Mouse (Mus musculus) naive thymus-derived CD4-positive, alpha-beta T cell, adult 2 months (primary cell): Measurements from ENCODE around the gene Mrpl49.

ENCODE experiments used
- DNase-seq: peaks from one replicate; pipeline ENCODE4 v3.0.0-alpha.2; 2011; ENCODE audit warnings: low read depth

Mrpl49 gene

GRCm38 (mm10) chr19:6057313-6058096 is at the start of gene Mrpl49, which contains the start of gene Fau:
Gene Mrpl49, minus strand, starts transcription at chr19:6057785.
Gene Fau, plus strand, starts transcription at chr19:6057844.
- peak; percentile 99 for DNase-seq

GRCm38 (mm10) chr19:6105586-6105985 is 48.0 kb upstream of the Mrpl49 start, which contains the start of gene Naaladl1:
Gene Naaladl1, plus strand, starts transcription at chr19:6105782.
- DNase-seq = no peak

GRCm38 (mm10) chr19:6104476-6104875 is 46.9 kb upstream of the Mrpl49 start:
- DNase-seq = no peak

DNA sequence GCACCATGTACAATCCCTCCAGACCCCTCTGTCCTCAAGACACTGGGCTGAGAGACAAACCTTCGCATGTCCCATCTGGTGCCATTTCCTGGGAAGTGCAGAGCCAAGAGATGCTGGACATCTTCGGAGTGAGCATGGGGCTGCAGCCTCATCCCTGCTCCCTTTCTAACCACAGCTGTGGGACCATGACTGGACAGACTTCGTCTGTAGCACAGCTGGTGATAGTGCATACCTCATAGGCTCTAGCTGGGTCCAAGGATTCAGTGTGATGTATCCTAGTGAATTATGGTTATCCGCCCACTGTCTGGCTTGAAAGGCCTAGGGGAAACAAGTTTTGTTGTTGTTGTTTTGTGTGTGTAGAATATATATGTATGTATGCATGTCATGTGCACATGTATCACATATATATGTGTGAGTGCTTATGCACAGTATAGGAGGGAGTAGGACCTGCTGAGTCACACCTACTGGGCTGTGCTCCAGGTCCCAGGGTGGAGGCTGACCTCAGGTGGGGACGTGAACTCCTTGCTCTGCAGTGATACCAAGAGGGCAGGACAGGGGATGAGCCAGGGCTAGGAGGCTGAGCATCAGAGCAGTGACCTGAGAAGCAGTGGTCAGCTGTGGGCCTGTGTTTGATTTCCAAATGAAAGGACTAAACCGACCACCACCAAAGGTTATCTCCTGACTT is 44.7 kb upstream of the Mrpl49 start:
- DNase-seq = no peak

DNA sequence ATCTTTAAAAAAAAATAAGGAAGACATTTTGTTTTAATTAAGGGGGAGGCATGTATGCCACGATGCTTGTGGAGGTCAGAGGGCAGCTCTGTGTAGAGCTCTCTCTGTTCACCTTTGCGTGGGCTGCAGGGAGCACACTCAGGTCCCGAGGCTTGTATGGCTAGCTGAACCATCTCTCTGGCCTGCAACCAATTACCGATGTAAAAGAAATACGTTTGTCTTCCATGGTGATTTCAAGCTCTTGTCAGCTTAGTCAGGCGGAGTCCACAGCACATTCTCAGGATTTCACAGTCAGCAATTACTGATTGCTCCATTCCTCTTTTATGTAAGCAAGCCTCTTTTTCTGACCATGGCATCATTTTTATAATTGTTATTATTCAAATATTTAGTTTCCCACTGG is 43.6 kb upstream of the Mrpl49 start:
- DNase-seq = no peak

GRCm38 (mm10) chr19:6097847-6098246 is 40.3 kb upstream of the Mrpl49 start:
- DNase-seq = no peak

DNA sequence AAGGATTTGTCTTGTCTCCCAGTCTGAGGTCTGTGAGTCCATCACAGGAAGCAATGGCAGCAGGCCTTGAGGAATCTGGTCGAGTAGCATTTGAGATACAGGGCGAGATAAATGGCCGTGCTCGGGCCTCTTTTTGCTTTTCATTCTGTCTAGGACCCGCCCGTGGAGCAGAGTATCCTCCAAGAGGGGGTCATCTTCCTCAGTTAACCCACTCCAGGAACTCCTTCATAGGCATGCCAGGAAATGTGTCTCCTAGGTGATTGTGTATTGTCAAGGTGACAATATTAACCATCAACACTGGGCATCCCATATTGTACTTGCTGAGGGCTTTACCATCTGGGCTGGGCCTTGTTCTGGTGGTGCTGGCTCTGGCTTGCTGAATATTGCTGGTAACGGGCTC is 36.5 kb upstream of the Mrpl49 start, which contains the start of gene AC131692.1:
Gene AC131692.1 (plus strand): TSS at position 301 of the 400 bp plus-strand sequence.
- no peak for DNase-seq

DNA sequence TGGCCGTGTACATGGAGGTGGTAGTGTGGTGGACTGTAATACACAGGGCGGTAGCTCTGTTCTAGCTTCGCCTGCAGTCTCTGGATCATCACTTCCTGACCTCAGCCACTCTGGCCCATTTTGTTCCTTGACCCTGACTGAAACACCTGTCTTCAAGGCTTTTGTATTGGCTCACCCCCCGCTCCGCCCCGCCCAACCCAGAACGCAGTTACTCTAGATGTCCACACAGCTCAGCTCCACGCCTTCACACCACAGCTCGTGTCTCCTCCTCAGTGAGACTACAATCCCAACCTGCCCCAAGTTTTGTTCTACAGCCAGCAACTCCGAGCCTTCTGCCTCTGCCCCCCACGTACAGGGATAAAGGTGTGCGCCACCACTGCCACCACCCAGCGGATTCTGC is 31.3 kb upstream of the Mrpl49 start:
- DNase-seq = no peak

DNA sequence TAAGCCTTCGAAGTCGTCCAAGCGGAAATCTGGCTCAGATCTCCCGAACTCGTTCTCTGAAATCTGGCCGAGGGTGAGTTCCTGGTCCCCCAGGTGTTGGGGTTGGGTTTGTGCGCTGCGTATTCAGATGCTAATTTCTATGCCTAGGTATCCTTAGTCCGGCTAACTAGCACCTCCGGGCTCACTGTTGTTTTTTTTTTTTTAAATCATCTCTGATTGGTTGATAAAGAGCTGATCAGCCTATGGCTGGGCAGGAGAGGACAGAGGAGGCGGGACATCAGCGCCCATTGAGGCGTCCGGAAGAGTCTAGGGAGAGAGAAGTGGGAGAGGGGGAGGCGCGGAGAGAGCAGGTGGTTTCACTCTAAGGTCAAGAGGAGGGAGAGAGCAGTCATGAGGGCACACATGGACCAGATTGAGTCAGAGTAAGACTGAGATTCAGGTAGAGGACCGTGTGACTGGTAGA is 27.9 kb upstream of the Mrpl49 start:
- DNase-seq = peak; percentile 84

- DNase-seq = peak; percentile 98
Measured at GRCm38 (mm10) chr19:6084478-6085248, 27.1 kb upstream of the Mrpl49 start, which contains the start of the genes Zfpl1 and Cdca5. Gene Zfpl1, minus strand, starts transcription at chr19:6084956. Gene Cdca5, plus strand, starts transcription at chr19:6084983.

DNA sequence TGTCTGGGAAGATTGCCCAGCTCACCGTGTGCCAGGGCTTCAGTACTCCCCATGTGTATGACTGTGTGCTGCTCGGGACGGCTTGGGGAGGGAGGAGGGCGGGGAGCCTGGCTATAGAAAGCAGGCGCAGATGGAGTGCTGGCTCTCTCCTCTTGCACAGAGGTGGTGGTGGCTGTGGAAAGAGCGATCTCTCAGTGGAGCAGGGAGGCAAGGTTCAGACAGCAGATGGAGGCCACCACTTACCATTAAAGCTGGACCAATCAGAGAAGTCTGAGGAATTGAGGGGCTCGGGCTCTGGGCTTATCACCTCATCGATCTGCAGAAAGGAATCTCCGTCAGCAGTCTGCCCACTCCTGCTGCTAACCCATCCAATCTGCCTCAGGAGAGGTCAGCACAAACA is 24.6 kb upstream of the Mrpl49 start, which contains the start of gene Gm28374:
Gene Gm28374 (minus strand): TSS at position 101 of the 400 bp plus-strand sequence.
- no peak for DNase-seq

DNA sequence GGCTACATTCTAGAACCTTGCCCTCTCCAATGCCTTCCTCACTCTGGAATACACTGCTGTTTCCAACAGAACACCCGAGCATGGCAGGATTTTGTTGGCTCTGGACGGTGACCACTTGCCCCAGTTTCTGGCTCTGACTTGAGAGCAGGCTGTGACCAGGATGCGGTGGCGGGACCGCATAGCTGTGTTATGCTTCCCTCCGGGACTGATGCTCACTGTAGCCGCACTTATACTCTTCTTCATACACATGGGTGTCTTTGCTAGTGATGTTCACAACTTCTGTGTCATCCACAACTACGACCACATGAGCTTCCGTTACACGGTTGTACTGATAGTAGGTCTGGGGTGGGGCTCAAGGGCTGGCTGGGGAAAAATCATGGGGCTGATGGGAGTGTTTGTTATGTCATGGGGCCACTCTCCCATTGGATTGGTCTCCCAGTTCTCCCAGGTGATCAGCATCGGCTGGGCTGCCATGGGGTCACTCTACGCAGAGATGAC is 22.4 kb upstream of the Mrpl49 start, which contains the start of gene Tmem262:
Gene Tmem262 (plus strand): TSS at position 51 of the 498 bp plus-strand sequence.
- DNase-seq = no peak

DNA sequence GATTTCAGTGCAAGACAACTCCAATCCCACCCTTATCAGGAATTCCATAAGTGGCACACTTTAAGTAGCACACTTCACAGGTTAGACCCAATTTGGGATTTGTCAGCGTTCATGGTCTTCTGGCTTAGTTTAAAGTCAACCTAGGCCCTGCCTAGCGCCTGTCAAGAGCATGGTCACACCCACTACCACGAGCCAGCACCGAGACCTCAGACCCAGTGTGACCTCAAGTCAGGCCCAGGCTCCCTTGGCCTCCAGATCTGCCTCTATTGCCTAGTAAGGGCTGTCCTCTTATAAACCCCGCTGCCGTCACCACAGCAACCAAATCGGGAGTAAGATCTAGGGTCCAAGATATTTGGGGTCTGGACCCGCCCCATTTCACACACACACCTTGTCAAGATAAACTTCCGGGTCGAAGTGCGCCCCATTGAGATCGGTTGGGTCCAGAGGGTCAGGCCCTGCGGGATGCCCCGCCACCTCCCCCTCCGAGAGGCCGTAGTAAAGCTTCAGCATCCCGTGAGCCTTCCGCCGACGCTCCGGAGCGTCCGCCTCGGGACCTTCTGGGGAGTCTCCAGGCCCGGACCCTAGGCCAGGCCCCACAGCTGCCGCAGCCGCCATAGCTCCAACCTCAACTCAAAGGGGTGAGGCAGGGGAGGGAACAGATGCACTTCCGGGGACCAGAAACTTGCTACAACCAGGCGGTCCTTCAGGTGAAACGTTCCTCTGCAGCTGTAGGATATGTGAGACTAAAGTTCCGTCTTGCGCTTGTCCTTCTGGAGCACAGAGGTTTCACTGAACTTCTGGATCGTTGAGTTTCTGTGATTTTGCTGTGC is 19.2 kb upstream of the Mrpl49 start, which contains the start of gene Vps51:
Gene Vps51 (minus strand): TSS at position 668 of the 830 bp plus-strand sequence.
- peak; percentile 94 for DNase-seq

GRCm38 (mm10) chr19:6073889-6074288 is 16.3 kb upstream of the Mrpl49 start:
- DNase-seq = no peak

DNA sequence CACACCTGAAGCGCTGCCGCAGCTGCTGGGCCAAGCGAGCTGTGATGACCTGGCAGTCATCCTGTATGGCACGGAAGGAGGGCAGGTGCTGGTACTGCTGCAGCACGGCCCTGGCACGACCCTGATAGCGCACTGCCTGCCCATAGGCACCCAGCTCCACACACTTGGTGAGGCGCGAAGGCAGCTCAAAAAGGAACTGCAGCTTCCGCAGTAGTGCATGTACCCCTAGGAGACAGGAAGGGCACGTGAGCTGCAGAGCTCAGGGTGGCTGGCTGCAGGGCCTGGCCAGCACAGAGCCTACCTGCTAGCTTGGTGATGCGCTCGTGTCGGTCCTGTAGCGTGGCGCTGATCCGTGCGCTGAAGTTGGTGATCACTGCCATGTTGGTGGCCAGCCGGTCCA is 13.7 kb upstream of the Mrpl49 start:
- no peak for DNase-seq

GRCm38 (mm10) chr19:6070571-6071250 is 13.1 kb upstream of the Mrpl49 start:
- peak; percentile 55 for DNase-seq

GRCm38 (mm10) chr19:6069851-6070250 is 12.3 kb upstream of the Mrpl49 start:
- DNase-seq = no peak

DNA sequence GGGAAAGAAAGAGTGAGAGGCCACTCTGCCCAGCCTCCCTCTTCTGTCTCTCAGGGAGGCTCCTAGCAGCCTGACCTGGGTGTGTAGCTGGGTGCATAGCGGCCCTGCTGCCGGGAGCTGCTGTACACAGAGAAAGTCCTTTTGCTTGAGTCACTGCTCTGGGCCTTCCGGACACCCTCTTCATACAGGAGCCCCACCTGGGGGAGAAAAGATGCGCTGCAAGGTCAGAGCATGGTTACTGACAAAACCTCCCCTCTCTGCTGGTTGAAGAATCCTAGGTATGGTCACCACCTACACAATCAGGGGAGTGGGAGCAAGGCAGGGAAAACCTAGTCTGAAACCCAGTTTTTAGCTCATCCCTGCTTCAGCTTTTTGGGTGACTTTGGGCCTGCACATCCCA is 11.4 kb upstream of the Mrpl49 start:
- DNase-seq = no peak

GRCm38 (mm10) chr19:6067724-6068415 is 10.3 kb upstream of the Mrpl49 start, which contains the start of gene Tm7sf2:
Gene Tm7sf2, minus strand, starts transcription at chr19:6068373.
- DNase-seq = peak; percentile 91
